Mouse (Mus musculus): ENCODE measurements around the gene Gm21820. TPM values are rescaled to one million over a fixed set of nuclear protein-coding genes. Genes with fewer than 3 reads are reported as not detected.
"Not testable (repeated sequence)": the region's sequence is repeated elsewhere in the genome, so short reads cannot be mapped to it uniquely, and the experiment has no call there.

The Gm21820 gene
- total RNA-seq (2014; fragmentation: Nextera tagmentation) (not detected in 2 replicates), total RNA-seq (2017) (not detected in 2 replicates)

DNA sequence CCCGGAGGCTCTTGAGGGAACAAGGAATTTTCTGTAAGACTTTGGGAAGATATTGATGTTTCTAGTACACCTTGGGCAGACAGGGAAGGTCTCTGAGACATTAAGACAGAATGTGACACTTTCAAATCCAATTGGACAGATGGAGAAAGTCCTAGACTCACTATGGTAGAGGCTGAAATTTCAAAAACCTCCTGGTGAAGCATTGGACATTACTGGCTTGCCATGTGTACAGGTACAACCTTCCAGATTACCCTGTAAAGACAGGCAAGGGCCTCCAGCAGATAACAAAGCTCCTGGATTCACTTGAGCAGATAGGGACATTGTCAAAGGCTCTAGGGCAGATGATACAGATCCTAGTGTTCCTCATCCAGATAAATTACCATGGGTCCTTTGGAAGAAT lies at the start of gene Gm21820:
Gene Gm21820 (minus strand): TSS at position 101 of the 400 bp plus-strand sequence.
- not testable (repeated sequence) for ATAC-seq (replicated peaks; ENCODE audit: low FRiP score, low TSS enrichment, poor library complexity, severe bottlenecking)

Other genes with a start within 250 kb of the Gm21820 start
- gene Gm20918, start 205.5 kb downstream of the Gm21820 start, total RNA-seq (2014; fragmentation: Nextera tagmentation), result not detected in 2 replicates
- not detected in 2 replicates for gene Gm20918, start 205.5 kb downstream of the Gm21820 start, total RNA-seq (2017)